Comparison of ENCODE assay signal across 11 mouse cellular contexts in genomic region chr7:108814593-108815215, GRCm38 (mm10). TPM values are rescaled to one million over a fixed set of nuclear protein-coding genes. Genes with fewer than 3 reads are reported as not detected.
A peak's percentile ranks its signal among the peaks of the same experiment; 100 is the strongest.
DNase-seq lines count a peak whose midpoint lies in the region; ATAC-seq and TF ChIP-seq lines count a peak whose summit lies in the region.
"Not testable (repeated sequence)": the region's sequence is repeated elsewhere in the genome, so short reads cannot be mapped to it uniquely, and the experiment has no call there.
"Had no signal": no experiment of that assay in that cellular context is flagged by ENCODE, and none has a peak within 500 bp of the region (broad histone marks: within the 10 kb centered on the region; RNA-seq: fewer than 3 reads in every experiment).

No protein-coding gene starts in this region.

- 39% methylated on average over 5 of the region's 5 CpGs for WGBS in heart, adult 2 months
- 53% methylated on average over 5 of the region's 5 CpGs for WGBS in limb, embryonic 11.5 days
- WGBS in midbrain, embryonic 14.5 days, result 59% methylated on average over 5 of the region's 5 CpGs

- peak; percentile 77 for TF ChIP-seq CTCF in heart, adult 2 months (IDR thresholded peaks at IDR 0.05)

- not testable (repeated sequence) for H3K4me2 ChIP-seq in limb, embryonic 11.5 days (ENCODE audit: low read depth, severe bottlenecking); midbrain, embryonic 14.5 days (ENCODE audit: low read length)

- TF ChIP-seq POLR2A in heart, adult 2 months (IDR thresholded peaks at IDR 0.05; ENCODE audit: insufficient read depth, low read depth, low read length), result not testable (repeated sequence)

- peak; percentile 45 for DNase-seq in CD4-positive, CD25-positive, alpha-beta regulatory T cell, adult 2 months (ENCODE audit: low read depth, low spot score)
- DNase-seq in adrenal gland, postnatal 36 days, result peak; percentile 2 to 35
- peak; percentile 63 for DNase-seq in embryo, embryonic 11 days
- not testable (repeated sequence) for DNase-seq in heart, adult 2 months
- peak; percentile 26 for DNase-seq in kidney, adult 9 months
- DNase-seq in limb, embryonic 11.5 days (ENCODE audit: low spot score), result peak; percentile 41
- peak; percentile 86 for DNase-seq in midbrain, embryonic 14.5 days
- peak; percentile 4 for DNase-seq in skeletal muscle tissue, adult 2 months (ENCODE audit: low read depth, low spot score)

- not testable (repeated sequence) for H3K4me1 ChIP-seq in heart, adult 2 months (ENCODE audit: control insufficient read depth, insufficient read depth, low read length); limb, embryonic 11.5 days (ENCODE audit: control insufficient read depth, insufficient read depth, low read length); midbrain, embryonic 14.5 days (ENCODE audit: control insufficient read depth, insufficient read depth, low read length)

- intact Hi-C loops in heart, adult 2 months (cut with DNase I), result loop anchor here (2.0 kb wide), 2 partner anchors 116 to 214 kb away; partner anchors contain the start of gene Nlrp10

- H3K9ac ChIP-seq in heart, adult 2 months (ENCODE audit: low read depth, low read length); limb, embryonic 11.5 days (ENCODE audit: low read length); midbrain, embryonic 14.5 days (replicated peaks; ENCODE audit: low read length): not testable (repeated sequence)

- not testable (repeated sequence) for H3K79me2 ChIP-seq in heart, adult 2 months (replicated peaks; ENCODE audit: control insufficient read depth, insufficient read depth, low read length)

- not testable (repeated sequence) for H3K9me3 ChIP-seq in limb, embryonic 11.5 days (ENCODE audit: control insufficient read depth, low read length); midbrain, embryonic 14.5 days (ENCODE audit: control insufficient read depth, low read length)

- H3K27me3 ChIP-seq in heart, adult 2 months (ENCODE audit: control insufficient read depth, insufficient read depth, low read length); limb, embryonic 11.5 days (ENCODE audit: control insufficient read depth, insufficient read depth, low read length); midbrain, embryonic 14.5 days (ENCODE audit: control insufficient read depth, insufficient read depth, low read length): not testable (repeated sequence)

- H3K27ac ChIP-seq in heart, adult 2 months; limb, embryonic 11.5 days (replicated peaks; ENCODE audit: low read depth, low read length); midbrain, embryonic 14.5 days (replicated peaks; ENCODE audit: low read depth, low read length): not testable (repeated sequence)

- not testable (repeated sequence) for H3K4me3 ChIP-seq in heart, adult 2 months; limb, embryonic 11.5 days (ENCODE audit: low read depth, low read length); midbrain, embryonic 14.5 days (replicated peaks; ENCODE audit: low read depth, low read length)

- ATAC-seq in limb, embryonic 11.5 days (ENCODE audit: insufficient number of reproducible peaks, low FRiP score, low TSS enrichment, low read depth), result not testable (repeated sequence)
- peak; percentile 68 for ATAC-seq in midbrain, embryonic 14.5 days (ENCODE audit: low FRiP score, low TSS enrichment)

- TF ChIP-seq EP300 in heart, adult 2 months (IDR thresholded peaks at IDR 0.05; ENCODE audit: insufficient read depth, low read depth, low read length), result not testable (repeated sequence)

- H3K36me3 ChIP-seq in heart, adult 2 months (ENCODE audit: control insufficient read depth, insufficient read depth, low read length); limb, embryonic 11.5 days (ENCODE audit: control insufficient read depth, insufficient read depth, low read length); midbrain, embryonic 14.5 days (ENCODE audit: control insufficient read depth, insufficient read depth, low read length): not testable (repeated sequence)

RNA-seq across cellular contexts. Expression of gene Olfr514, which starts 11.1 kb away (rescaled TPM):
- total RNA-seq in adrenal gland, postnatal 36 days (2021), result not detected
- not detected for total RNA-seq in heart, adult 2 months (2021)
- polyA plus RNA-seq in heart, adult 2 months (2012; rRNA removed), result not detected in 2 replicates
- not detected in 2 replicates for polyA plus RNA-seq in limb, embryonic 11.5 days (2014; fragmentation: Nextera tagmentation; extraction: Ambion mirVana)
- polyA plus RNA-seq in midbrain, embryonic 14.5 days (2014; fragmentation: Nextera tagmentation; extraction: Ambion mirVana), result not detected in 2 replicates
- total RNA-seq: gastrocnemius, postnatal 36 days had no signal
- polyA plus RNA-seq: kidney, embryonic 14.5 days; lung, adult 2 months had no signal

RNA-seq across cellular contexts. Expression of gene Olfr516, which starts 35.6 kb away (rescaled TPM):
- total RNA-seq in adrenal gland, postnatal 36 days (2021), result not detected
- not detected for total RNA-seq in heart, adult 2 months (2021)
- not detected in 2 replicates for polyA plus RNA-seq in heart, adult 2 months (2012; rRNA removed)
- polyA plus RNA-seq in limb, embryonic 11.5 days (2014; fragmentation: Nextera tagmentation; extraction: Ambion mirVana), result not detected in 2 replicates
- polyA plus RNA-seq in midbrain, embryonic 14.5 days (2014; fragmentation: Nextera tagmentation; extraction: Ambion mirVana), result not detected in 2 replicates
- total RNA-seq: gastrocnemius, postnatal 36 days had no signal
- polyA plus RNA-seq: kidney, embryonic 14.5 days; lung, adult 2 months had no signal

RNA-seq across cellular contexts. Expression of gene Olfr517, which starts 57.5 kb away (rescaled TPM):
- not detected for total RNA-seq in adrenal gland, postnatal 36 days (2021)
- not detected for total RNA-seq in heart, adult 2 months (2021)
- not detected in 2 replicates for polyA plus RNA-seq in heart, adult 2 months (2012; rRNA removed)
- not detected in 2 replicates for polyA plus RNA-seq in limb, embryonic 11.5 days (2014; fragmentation: Nextera tagmentation; extraction: Ambion mirVana)
- polyA plus RNA-seq in midbrain, embryonic 14.5 days (2014; fragmentation: Nextera tagmentation; extraction: Ambion mirVana), result not detected in 2 replicates
- total RNA-seq: gastrocnemius, postnatal 36 days had no signal
- polyA plus RNA-seq: kidney, embryonic 14.5 days; lung, adult 2 months had no signal
